Mouse (Mus musculus) layer of hippocampus, adult 18-20 months (tissue): ENCODE measurements around the gene Zfp729b. TPM values are rescaled to one million over a fixed set of nuclear protein-coding genes. Genes with fewer than 3 reads are reported as not detected.

Experiments
- DNase-seq, 2 experiments: peaks; one replicate each; pipeline ENCODE4 v3.0.0; 2022; ENCODE audit warnings: low spot score in 2 of 2
- long read RNA-seq: library from polyadenylated mRNA; stranded (forward); transcript quantifications from one replicate; pipeline ENCODE4 v2.0.0, GENCODE M21; 2021
- total RNA-seq, 2 experiments: library from RNA; stranded (reverse); gene quantifications; 2 replicates each; pipeline ENCODE4 v1.2.3; 2021

Gene Zfp729b
- total RNA-seq = 1 to 10 TPM; 7.7 to 8.1 TPM
- long read RNA-seq, full-length matches to known transcripts = 1 of 4 reads
- long read RNA-seq, partial matches to known transcripts = 0 of 4 reads
- long read RNA-seq, other reads (novel, unspliced or antisense) = 3 of 4 reads

- DNase-seq = peak; percentile 80 to 95
Observed at GRCm38 (mm10) chr13:67609066-67609876, at the start of gene Zfp729b. Zfp729b (minus strand) TSS chr13:67609707.

- no peak for DNase-seq
Observed at GRCm38 (mm10) chr13:67652496-67652895, 43.0 kb upstream of the Zfp729b start.

DNA sequence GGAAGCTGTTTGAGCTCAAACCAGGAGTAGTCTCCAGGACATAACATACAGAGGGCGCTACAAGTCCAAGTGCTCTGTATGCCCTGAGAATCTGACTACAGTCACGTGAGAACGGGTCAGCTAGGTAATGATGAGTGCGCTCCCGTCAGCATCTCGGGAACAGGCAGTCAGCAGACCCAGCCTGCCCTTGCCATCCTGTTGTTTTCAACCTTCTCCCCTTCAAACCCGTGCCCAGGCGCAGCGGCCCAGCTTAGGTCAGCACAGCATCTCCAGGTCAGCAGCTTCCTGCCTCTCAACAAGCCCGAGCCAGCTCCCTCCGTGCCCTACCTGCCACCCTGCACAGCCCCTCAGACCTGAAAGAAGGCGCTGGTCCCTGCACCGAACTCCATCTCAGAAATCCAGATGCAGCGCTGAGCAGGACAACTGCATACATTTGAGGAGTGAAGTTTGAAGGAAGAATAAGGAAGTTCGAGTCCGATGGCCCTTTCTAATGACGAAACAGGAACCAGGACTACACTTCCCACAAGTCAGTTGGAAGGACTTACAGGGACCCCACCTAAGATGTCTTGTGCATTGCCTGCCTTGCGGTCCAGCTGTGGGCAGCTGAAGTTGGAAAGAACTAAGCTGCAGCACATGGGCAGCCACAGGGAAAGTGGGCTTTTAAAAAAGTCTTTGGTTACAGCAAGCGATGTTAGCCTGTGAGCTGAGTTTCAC lies 27.9 kb upstream of the Zfp729b start, which contains the start of the genes Gm49345 and Zfp729a:
Gene Gm49345, minus strand, starts transcription at position 476 of the 714 bp plus-strand sequence.
Gene Zfp729a, minus strand, starts transcription at position 498 of the 714 bp plus-strand sequence.
- peak; percentile 82 to 94 for DNase-seq

- peak in 1 of 2 experiments; percentile 2 for DNase-seq
Observed at GRCm38 (mm10) chr13:67610108-67610507, 601 bp upstream of the Zfp729b start.

DNA sequence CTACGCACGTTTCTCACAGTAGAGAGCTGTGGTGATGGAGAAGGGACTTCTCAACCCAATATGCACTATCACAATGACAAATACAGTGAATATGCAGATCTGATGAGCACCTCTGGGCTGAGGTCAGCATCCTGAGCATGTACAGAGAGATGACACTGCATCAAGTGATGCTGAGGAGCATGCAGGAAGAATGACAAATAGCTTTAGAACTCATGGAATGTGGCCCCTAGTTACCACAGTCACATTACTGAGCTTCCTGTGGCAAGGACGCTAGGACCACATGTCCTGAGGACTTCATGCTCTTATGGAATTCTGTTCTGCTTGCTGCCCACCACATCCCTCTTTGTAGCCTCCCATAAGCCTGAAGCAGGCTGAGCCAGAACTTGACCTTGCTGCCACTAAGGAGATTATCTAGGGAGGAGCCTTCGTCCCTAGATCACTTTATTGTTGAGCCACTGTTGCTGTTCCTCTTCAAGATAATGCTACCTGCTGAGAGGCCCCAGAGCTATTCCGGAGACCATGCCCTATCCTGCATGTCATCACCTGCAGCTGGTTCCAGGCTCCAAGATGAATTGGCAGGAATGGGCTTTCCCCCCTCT lies 36.8 kb downstream of the Zfp729b start:
- DNase-seq = no peak

- DNase-seq = no peak
Observed at GRCm38 (mm10) chr13:67553730-67554129, 55.8 kb downstream of the Zfp729b start, which contains the start of gene Zfp748. Zfp748 (minus strand) TSS chr13:67553830.

DNA sequence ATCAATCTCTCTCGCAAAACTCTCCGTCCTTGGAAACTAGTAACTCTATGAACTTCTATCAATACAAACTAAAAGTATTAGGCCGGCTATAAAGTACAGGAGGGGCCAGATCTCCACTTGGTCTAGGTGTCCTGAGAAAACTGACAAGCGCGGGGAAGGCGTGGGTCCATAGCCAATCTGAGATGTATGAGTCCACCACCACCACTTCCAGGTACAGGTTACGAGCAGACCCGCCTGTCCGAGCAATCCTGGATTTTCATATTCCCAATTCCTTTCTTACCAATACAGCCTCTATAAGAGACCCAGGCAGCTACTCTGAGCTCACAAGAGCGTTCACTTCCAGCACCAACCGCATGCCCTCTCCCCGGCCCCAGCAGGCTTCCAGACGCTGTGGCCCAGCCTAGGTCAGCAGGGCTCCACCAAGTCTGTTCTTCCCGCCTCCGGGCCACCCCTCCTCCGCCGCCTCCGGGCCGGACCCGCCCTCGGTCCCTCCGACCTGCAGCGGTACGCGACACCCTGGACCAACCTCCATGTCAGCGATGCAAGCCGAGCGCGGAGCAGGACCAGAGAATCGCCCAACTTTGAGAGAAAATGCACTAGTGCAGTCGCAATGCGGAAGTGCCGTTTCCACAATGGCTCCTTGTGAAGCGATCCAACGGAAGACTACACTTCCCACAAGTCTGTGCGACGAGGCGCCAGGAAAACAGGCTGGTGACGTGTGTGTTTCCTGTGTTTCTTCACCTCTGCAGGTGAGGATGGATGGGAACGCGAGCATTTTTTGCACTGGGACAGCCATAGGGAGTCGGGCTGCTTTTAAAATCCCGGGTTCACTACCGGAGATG lies 56.8 kb downstream of the Zfp729b start:
- DNase-seq = peak; percentile 86 to 93

GRCm38 (mm10) chr13:67545941-67546340 lies 63.6 kb downstream of the Zfp729b start:
- no peak for DNase-seq

Other genes with a start within 250 kb of the Zfp729b start
- under 1 TPM in 1 of 2 experiments, not detected in 1; 0.82 TPM for gene Gm28044, start 249.2 kb downstream of the Zfp729b start, total RNA-seq
- 1 to 10 TPM in 1 of 2 experiments, under 1 TPM in 1; 0.81 to 1.0 TPM for gene Zfp953, start 249.1 kb downstream of the Zfp729b start, total RNA-seq
- 1 to 10 TPM in 1 of 2 experiments, under 1 TPM in 1; 0.84 to 1.2 TPM for gene Gm28041, start 234.0 kb downstream of the Zfp729b start, total RNA-seq
- gene Zfp456, start 233.9 kb downstream of the Zfp729b start, total RNA-seq = under 1 TPM; 0.62 to 0.89 TPM
- 1 to 10 TPM; 2.2 to 4.7 TPM for gene Zfp429, start 209.9 kb downstream of the Zfp729b start, total RNA-seq
- gene Zfp459, start 188.3 kb downstream of the Zfp729b start, total RNA-seq = 1 to 10 TPM; 1.4 to 2.8 TPM
- 10 to 100 TPM; 13.2 to 14.5 TPM for gene Zfp874a, start 158.1 kb downstream of the Zfp729b start, total RNA-seq
- gene Zfp874b, start 125.4 kb downstream of the Zfp729b start, total RNA-seq = 10 to 100 TPM; 14.8 to 19.0 TPM
- gene Zfp58, start 109.2 kb downstream of the Zfp729b start, total RNA-seq = 1 to 10 TPM; 8.6 to 9.9 TPM
- gene Gm26965, start 83.6 kb downstream of the Zfp729b start, total RNA-seq = under 1 TPM in 1 of 2 experiments, not detected in 1; 0.81 TPM
- 10 to 100 TPM; 18.7 to 20.7 TPM for gene Zfp87, start 83.5 kb downstream of the Zfp729b start, total RNA-seq
- gene Zfp748, start 55.9 kb downstream of the Zfp729b start, total RNA-seq = 10 to 100 TPM in 1 of 2 experiments, 1 to 10 TPM in 1; 9.5 to 11.0 TPM
- gene Gm49345, start 28.1 kb upstream of the Zfp729b start, total RNA-seq = 1 to 10 TPM; 1.3 to 3.7 TPM
- gene Zfp729a, start 28.1 kb upstream of the Zfp729b start, total RNA-seq = 1 to 10 TPM; 9.1 to 10.0 TPM
- 10 to 100 TPM; 20.9 to 21.8 TPM for gene Zfp738, start 77.4 kb upstream of the Zfp729b start, total RNA-seq
- 10 to 100 TPM; 13.8 to 14.7 TPM for gene Zfp65, start 119.5 kb upstream of the Zfp729b start, total RNA-seq
- gene Zfp85, start 145.5 kb upstream of the Zfp729b start, total RNA-seq = 1 to 10 TPM; 7.0 to 7.8 TPM
- gene Zfp493, start 170.0 kb upstream of the Zfp729b start, total RNA-seq = 1 to 10 TPM; 4.0 to 4.5 TPM
- 1 to 10 TPM; 7.8 to 8.3 TPM for gene Zfp273, start 204.0 kb upstream of the Zfp729b start, total RNA-seq
- gene Gm10037, start 221.4 kb upstream of the Zfp729b start, total RNA-seq = 1 to 10 TPM; 7.6 to 9.3 TPM